Mouse (Mus musculus) MEL (cell line): ENCODE measurements around the gene Wdr37. TPM values are rescaled to one million over a fixed set of nuclear protein-coding genes. Genes with fewer than 3 reads are reported as not detected.
A peak's percentile ranks its signal among the peaks of the same experiment; 100 is the strongest.

Experiments used
- DNase-seq: peaks from one replicate; pipeline ENCODE4 v3.0.0; 2011; ENCODE audit warnings: low read depth, low spot score
- H3K27ac ChIP-seq: 2 replicates; pipeline ENCODE4 v1.5.1; 2012; ENCODE audit warnings: low read depth, mild to moderate bottlenecking, control low read depth, low read length, moderate library complexity; ENCODE audit not compliant: control insufficient read depth
- H3K27me3 ChIP-seq, 2 experiments: fragments of 150-350 bp in 1 of 2; sonication (generic) in 1 of 2; 2 replicates each; pipeline ENCODE4 v1.6.1; 2012; ENCODE audit warnings: low read length in 2 of 2, mild to moderate bottlenecking in 2 of 2, improper control_type of control experiment in 1 of 2, moderate library complexity in 1 of 2; ENCODE audit not compliant: insufficient read depth in 2 of 2, control insufficient read depth in 1 of 2
- H3K36me3 ChIP-seq, 2 experiments: 2 replicates each; pipeline ENCODE4 v1.6.1; 2012 to 2014; ENCODE audit warnings: low read length in 2 of 2, improper control_type of control experiment in 1 of 2, inconsistent platforms in 1 of 2, mild to moderate bottlenecking in 1 of 2; ENCODE audit not compliant: insufficient read depth in 2 of 2, control insufficient read depth in 1 of 2
- H3K4me1 ChIP-seq, 2 experiments: fragments of 150-350 bp in 1 of 2; sonication (generic) in 1 of 2; 2 replicates each; pipeline ENCODE4 v1.6.1; 2012; ENCODE audit warnings: low read length in 2 of 2, improper control_type of control experiment in 1 of 2, mild to moderate bottlenecking in 1 of 2; ENCODE audit not compliant: insufficient read depth in 2 of 2, control insufficient read depth in 1 of 2
- H3K4me3 ChIP-seq, 2 experiments: fragments of 150-350 bp in 1 of 2; sonication (generic) in 1 of 2; 2 replicates each; pipeline ENCODE4 v1.5.1; 2012; ENCODE audit warnings: low read depth in 2 of 2, low read length in 2 of 2, mild to moderate bottlenecking in 2 of 2, moderate library complexity in 2 of 2, control low read depth in 1 of 2, improper control_type of control experiment in 1 of 2; ENCODE audit not compliant: control insufficient read depth in 1 of 2, insufficient read depth in 1 of 2
- H3K79me2 ChIP-seq: 2 replicates; pipeline ENCODE4 v1.6.1; 2012; ENCODE audit warnings: mild to moderate bottlenecking, low read length, moderate library complexity; ENCODE audit not compliant: control insufficient read depth, poor library complexity, insufficient read depth
- H3K9ac ChIP-seq: 2 replicates; pipeline ENCODE4 v1.6.1; 2012; ENCODE audit warnings: low read depth, mild to moderate bottlenecking, control low read depth, low read length, moderate library complexity; ENCODE audit not compliant: control insufficient read depth, poor library complexity, severe bottlenecking
- H3K9me3 ChIP-seq: fragments of 150-350 bp; sonication (generic); replicated peaks from 2 replicates; pipeline ENCODE4 v1.6.1; 2012; ENCODE audit warnings: mild to moderate bottlenecking, low read length, improper control_type of control experiment, moderate library complexity; ENCODE audit not compliant: insufficient read depth
- BHLHE40 ChIP-seq: IDR thresholded peaks from 2 replicates; pipeline ENCODE4 v1.6.1; 2012; ENCODE audit warnings: low read depth, mild to moderate bottlenecking, inconsistent platforms, low read length, improper control_type of control experiment, borderline replicate concordance
- CHD2 ChIP-seq: IDR thresholded peaks from 2 replicates; pipeline ENCODE4 v1.6.1; 2011; ENCODE audit warnings: low read length, improper control_type of control experiment
- CTCF ChIP-seq, 3 experiments: IDR thresholded peaks in 2 of 3; conservative IDR thresholded peaks in 1 of 3; 2 replicates each; pipeline ENCODE4 v1.5.1; 2011 to 2012; ENCODE audit warnings: low read length in 3 of 3, low read depth in 2 of 3, mild to moderate bottlenecking in 2 of 3, improper control_type of control experiment in 1 of 3, inconsistent platforms in 1 of 3, mixed read lengths in 1 of 3, moderate library complexity in 1 of 3; ENCODE audit not compliant: control insufficient read depth in 1 of 3, insufficient read depth in 1 of 3, poor library complexity in 1 of 3, severe bottlenecking in 1 of 3
- ELF1 ChIP-seq: IDR thresholded peaks from 2 replicates; pipeline ENCODE4 v1.6.1; 2014; ENCODE audit warnings: low read depth, mild to moderate bottlenecking, inconsistent platforms, low read length, improper control_type of control experiment, moderate library complexity
- EP300 ChIP-seq, 2 experiments: IDR thresholded peaks; 2 replicates each; pipeline ENCODE4 v1.6.1; 2011; ENCODE audit warnings: improper control_type of control experiment in 2 of 2, low read length in 2 of 2, low read depth in 1 of 2, mild to moderate bottlenecking in 1 of 2
- ETS1 ChIP-seq: IDR thresholded peaks from 2 replicates; pipeline ENCODE4 v1.6.1; 2012; ENCODE audit warnings: low read depth, mild to moderate bottlenecking, inconsistent platforms, low read length, improper control_type of control experiment, moderate library complexity
- GABPA ChIP-seq: IDR thresholded peaks from 2 replicates; pipeline ENCODE4 v1.6.1; 2012; ENCODE audit warnings: low read depth, mild to moderate bottlenecking, inconsistent platforms, low read length, improper control_type of control experiment, moderate library complexity
- GATA1 ChIP-seq: IDR thresholded peaks from 2 replicates; pipeline ENCODE4 v1.6.1; 2011; ENCODE audit warnings: low read depth, low read length, improper control_type of control experiment
- KAT2A ChIP-seq: conservative IDR thresholded peaks from 2 replicates; pipeline ENCODE4 v1.6.1; 2012; ENCODE audit warnings: low read depth, low read length, improper control_type of control experiment, inconsistent platforms
- MAZ ChIP-seq: IDR thresholded peaks from 2 replicates; pipeline ENCODE4 v1.6.1; 2012; ENCODE audit warnings: low read depth, mild to moderate bottlenecking, inconsistent platforms, low read length, improper control_type of control experiment
- MYB ChIP-seq: IDR thresholded peaks from 2 replicates; pipeline ENCODE4 v1.6.1; 2011; ENCODE audit warnings: mild to moderate bottlenecking, low read depth, low read length, improper control_type of control experiment
- MYC ChIP-seq: IDR thresholded peaks from 2 replicates; pipeline ENCODE4 v1.6.1; 2011; ENCODE audit warnings: low read depth, mild to moderate bottlenecking, low read length, improper control_type of control experiment, moderate library complexity
- RAD21 ChIP-seq: IDR thresholded peaks from 2 replicates; pipeline ENCODE4 v1.6.1; 2011; ENCODE audit warnings: mild to moderate bottlenecking, low read depth, low read length, improper control_type of control experiment
- RCOR1 ChIP-seq: IDR thresholded peaks from 2 replicates; pipeline ENCODE4 v1.6.1; 2012; ENCODE audit warnings: low read depth, mild to moderate bottlenecking, inconsistent platforms, low read length, improper control_type of control experiment
- SIN3A ChIP-seq: IDR thresholded peaks from 2 replicates; pipeline ENCODE4 v1.6.1; 2012; ENCODE audit warnings: low read length, improper control_type of control experiment, inconsistent platforms
- TBP ChIP-seq: IDR thresholded peaks from 2 replicates; pipeline ENCODE4 v1.8.0; 2011; ENCODE audit warnings: low read depth, low read length, improper control_type of control experiment
- UBTF ChIP-seq: IDR thresholded peaks from 2 replicates; pipeline ENCODE4 v1.6.1; 2012; ENCODE audit warnings: low read depth, mild to moderate bottlenecking, inconsistent platforms, low read length, improper control_type of control experiment, moderate library complexity, borderline replicate concordance; ENCODE audit not compliant: insufficient read depth
- ZKSCAN1 ChIP-seq: IDR thresholded peaks from 2 replicates; pipeline ENCODE4 v1.6.1; 2012; ENCODE audit warnings: low read depth, mild to moderate bottlenecking, inconsistent platforms, low read length, improper control_type of control experiment, moderate library complexity
- ZMIZ1 ChIP-seq: IDR thresholded peaks from 2 replicates; pipeline ENCODE4 v1.6.1; 2012; ENCODE audit warnings: low read depth, mild to moderate bottlenecking, inconsistent platforms, low read length, improper control_type of control experiment, moderate library complexity
- ZNF384 ChIP-seq: IDR thresholded peaks from 2 replicates; pipeline ENCODE4 v1.6.1; 2012; ENCODE audit warnings: low read depth, mild to moderate bottlenecking, inconsistent platforms, low read length, improper control_type of control experiment
- polyA plus RNA-seq, 2 experiments: library from polyadenylated mRNA; stranded (reverse) in 1 of 2; unstranded in 1 of 2; fragments of >175 nt in 1 of 2; fragments of >200 nt in 1 of 2; gene quantifications; 2 replicates each; pipeline versions ENCODE4 v1.2.1 to v1.2.4; 2012; ENCODE audit warnings: low replicate concordance in 2 of 2, low read depth in 1 of 2; ENCODE audit not compliant: insufficient read length in 2 of 2, insufficient read depth in 1 of 2, missing spikeins in 1 of 2
- total RNA-seq: library from RNA; depleted of rRNA; stranded (reverse); fragments of 300-350 nt; gene quantifications from 2 replicates; pipeline ENCODE4 v1.2.3, GENCODE M21; 2012

Gene Wdr37
- total and polyA plus RNA-seq, 3 experiments: 8.6 to 14.7 TPM; not detected in 1

- DNase-seq: peak; percentile 76
- Histone ChIP-seq H3K36me3 (peaks cover 1 to 9% of the 10 kb centered on the region in 2 experiments; a peak in 3 of 4 replicates), H3K27ac (peak overlapping the region; percentile 65), H3K9ac (peak overlapping the region; percentile 74), H3K27me3 (no peaks in the 10 kb centered on the region), H3K79me2 (peaks cover 28% of the 10 kb centered on the region), H3K9me3 (no peaks in the 10 kb centered on the region), H3K4me3 (peak overlapping the region; percentile 74 to 85), H3K4me1 (peaks cover 0 to 2% of the 10 kb centered on the region in 2 experiments; a peak in 1 of 4 replicates)
- TF ChIP-seq ETS1 (0 out of 2 replicates have a peak, but pooled peaks have one; percentile 5), ZNF384 (no peak)
Measured at GRCm38 (mm10) chr13:8870160-8870509, 1.6 kb downstream of the Wdr37 start.

- H3K9ac ChIP-seq: peak overlapping the region; percentile 74
- peak overlapping the region in 1 of 2 experiments; percentile 74; a peak in 3 of 4 replicates for H3K4me3 ChIP-seq
- TF ChIP-seq CTCF (IDR thresholded peaks at IDR 0.05 in 2 of 3, conservative IDR thresholded peaks at IDR 0.05 in 1 of 3; ENCODE audit: control insufficient read depth in 1 of 3, insufficient read depth in 1 of 3, low read depth in 2 of 3, low read length in 3 of 3, poor library complexity in 1 of 3, severe bottlenecking in 1 of 3) (no peak), KAT2A (no peak), RCOR1 (peak; percentile 94), GABPA (no peak), SIN3A (no peak), ZMIZ1 (no peak), ELF1 (no peak), GATA1 (peak; percentile 11; the same call in 1 of the 2 replicates), BHLHE40 (no peak), ETS1 (0 out of 2 replicates have a peak, but pooled peaks have one; percentile 1), RAD21 (no peak), MYC (no peak), MYB (no peak), TBP (no peak), CHD2 (no peak), EP300 (IDR thresholded peaks at IDR 0.05; ENCODE audit: low read depth in 1 of 2, low read length in 2 of 2) (no peak), UBTF (no peak), ZKSCAN1 (no peak), MAZ (no peak)
- H3K4me1 ChIP-seq: peaks cover 0 to 2% of the 10 kb centered on the region in 2 experiments; a peak in 1 of 4 replicates
- H3K27ac ChIP-seq: peak overlapping the region; percentile 65; the same call in 1 of the 2 replicates
- H3K27me3 ChIP-seq: no peaks in the 10 kb centered on the region
- H3K79me2 ChIP-seq: peaks cover 31% of the 10 kb centered on the region
- H3K9me3 ChIP-seq: no peaks in the 10 kb centered on the region
- peaks cover 1 to 9% of the 10 kb centered on the region in 2 experiments; a peak in 3 of 4 replicates for H3K36me3 ChIP-seq
- DNase-seq: no peak
Measured at GRCm38 (mm10) chr13:8869578-8870157, 2.0 kb downstream of the Wdr37 start.
